Mouse (Mus musculus) bone marrow, adult 2 months (tissue): ENCODE measurements around the gene Myrf. TPM values are rescaled to one million over a fixed set of nuclear protein-coding genes. Genes with fewer than 3 reads are reported as not detected.

Source experiments
- H3K27ac ChIP-seq: fragments of 200-500 bp; 2 replicates; pipeline ENCODE4 v1.5.1; 2012; ENCODE audit warnings: low read depth, mild to moderate bottlenecking, control low read depth, inconsistent platforms, low read length; ENCODE audit not compliant: control insufficient read depth, poor library complexity, insufficient read depth
- H3K4me1 ChIP-seq: fragments of 200-500 bp; 2 replicates; pipeline ENCODE4 v1.6.1; 2011; ENCODE audit warnings: low read length; ENCODE audit not compliant: control insufficient read depth, insufficient read depth
- H3K4me3 ChIP-seq: fragments of 200-500 bp; replicated peaks from 2 replicates; pipeline ENCODE3; 2011; ENCODE audit warnings: mild to moderate bottlenecking, low read depth, low read length, control low read depth; ENCODE audit not compliant: control insufficient read depth
- CTCF ChIP-seq: fragments of 200-500 bp; IDR thresholded peaks from 2 replicates; pipeline ENCODE4 v1.5.1; 2011; ENCODE audit warnings: low read length, control low read depth; ENCODE audit not compliant: control insufficient read depth, insufficient read depth
- POLR2A ChIP-seq: fragments of 200-500 bp; IDR thresholded peaks from 2 replicates; pipeline ENCODE4 v1.6.1; 2011; ENCODE audit warnings: low read depth, mild to moderate bottlenecking, control low read depth, low read length, borderline replicate concordance; ENCODE audit not compliant: control insufficient read depth
- WGBS: fragments of 180-500 bp; shearing (Covaris S2); methylation state at CpG from one replicate; pipeline ENCODE4 v1.1.7; 2018; 5-methylcytosine and 5-hydroxymethylcytosine counted together
- polyA plus RNA-seq: library from polyadenylated mRNA; stranded (reverse); fragments of >200 nt; gene quantifications from 2 replicates; pipeline ENCODE4 v1.2.4, GENCODE M21; 2011; ENCODE audit warnings: low replicate concordance; ENCODE audit not compliant: missing spikeins, insufficient read depth, insufficient read length

Gene Myrf
- polyA plus RNA-seq, 1 experiment, result 0.35 TPM

- H3K4me1 ChIP-seq, result no peaks in the 10 kb centered on the region
- no peak overlapping the region for H3K4me3 ChIP-seq
- TF ChIP-seq CTCF (no peak), POLR2A (no peak)
- no peak overlapping the region for H3K27ac ChIP-seq
- WGBS, result 65% methylated on average over 4 of the region's 4 CpGs
Observed at GRCm38 (mm10) chr19:10225767-10226166, 14.8 kb downstream of the Myrf start.

DNA sequence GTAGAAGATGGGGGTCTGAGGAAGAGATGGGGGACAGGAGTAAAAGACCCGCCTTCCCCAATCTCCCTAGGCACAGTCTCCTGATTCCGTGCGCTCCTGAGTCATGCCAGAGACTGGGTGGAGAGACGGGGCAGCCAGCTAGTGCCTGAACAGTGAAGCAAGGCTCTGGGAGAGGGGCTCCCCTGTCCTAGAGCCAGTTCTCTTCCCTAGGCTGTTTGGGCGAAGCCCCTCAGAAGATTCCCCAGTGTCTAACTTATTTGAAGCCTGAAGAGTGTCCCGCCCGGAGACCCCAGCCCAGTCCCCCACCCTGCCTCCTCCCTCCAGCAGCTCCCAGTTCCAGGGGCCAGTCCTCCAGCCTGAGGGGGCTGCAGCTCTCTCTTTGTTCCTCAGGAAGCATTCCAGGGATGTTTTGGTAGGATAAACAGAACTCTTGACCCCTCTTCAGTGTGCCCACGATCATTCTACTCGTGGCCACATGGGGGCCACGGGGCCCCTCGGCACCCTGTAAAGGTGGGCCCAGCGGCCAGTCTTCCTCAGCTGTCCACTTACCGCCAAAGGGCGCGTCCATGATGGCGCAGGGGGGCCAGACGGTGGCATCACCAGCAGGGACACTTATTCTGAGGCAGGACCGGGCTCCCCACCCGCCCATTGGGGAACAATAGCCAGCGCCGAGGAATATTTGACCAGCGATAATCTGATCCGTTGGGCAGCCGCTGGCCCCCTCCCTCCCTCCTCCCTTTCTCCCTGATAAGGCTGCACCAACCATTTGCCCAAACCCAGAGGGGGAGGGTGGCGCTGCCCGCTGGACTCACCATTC, 15.7 kb downstream of the Myrf start:
- TF ChIP-seq CTCF (no peak), POLR2A (no peak)
- 77% methylated on average over 26 of the region's 26 CpGs for WGBS
- Histone ChIP-seq H3K4me1 (no peaks in the 10 kb centered on the region), H3K4me3 (no peak overlapping the region), H3K27ac (no peak overlapping the region)

DNA sequence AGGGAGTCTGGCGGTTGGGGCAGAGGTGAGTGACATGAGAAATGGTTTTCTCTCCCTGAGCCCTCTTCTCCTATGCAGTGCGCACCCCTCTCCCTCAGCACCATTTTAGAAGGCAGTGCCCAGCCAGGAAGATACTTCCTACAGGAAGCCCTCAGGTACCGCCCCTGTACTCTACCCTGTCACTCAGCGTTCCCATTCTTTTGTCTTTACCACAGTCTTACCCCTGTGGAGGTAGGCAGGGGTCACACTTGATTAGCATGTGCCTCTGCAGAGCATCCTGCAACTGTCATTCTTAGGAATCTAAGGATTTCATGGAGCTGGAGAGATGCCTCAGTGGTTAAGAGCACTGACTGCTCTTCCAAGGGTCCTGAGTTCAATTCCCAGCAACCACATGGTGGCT, 17.0 kb downstream of the Myrf start:
- Histone ChIP-seq H3K4me1 (no peaks in the 10 kb centered on the region), H3K27ac (no peak overlapping the region), H3K4me3 (no peak overlapping the region)
- WGBS, result 36% methylated on average over 4 of the region's 4 CpGs
- TF ChIP-seq POLR2A (no peak), CTCF (no peak)

- 45% methylated on average over 8 of the region's 8 CpGs for WGBS
- Histone ChIP-seq H3K27ac (no peak overlapping the region), H3K4me1 (no peaks in the 10 kb centered on the region), H3K4me3 (no peak overlapping the region)
- TF ChIP-seq CTCF, result no peak
Observed at GRCm38 (mm10) chr19:10222656-10223055, 17.9 kb downstream of the Myrf start.

DNA sequence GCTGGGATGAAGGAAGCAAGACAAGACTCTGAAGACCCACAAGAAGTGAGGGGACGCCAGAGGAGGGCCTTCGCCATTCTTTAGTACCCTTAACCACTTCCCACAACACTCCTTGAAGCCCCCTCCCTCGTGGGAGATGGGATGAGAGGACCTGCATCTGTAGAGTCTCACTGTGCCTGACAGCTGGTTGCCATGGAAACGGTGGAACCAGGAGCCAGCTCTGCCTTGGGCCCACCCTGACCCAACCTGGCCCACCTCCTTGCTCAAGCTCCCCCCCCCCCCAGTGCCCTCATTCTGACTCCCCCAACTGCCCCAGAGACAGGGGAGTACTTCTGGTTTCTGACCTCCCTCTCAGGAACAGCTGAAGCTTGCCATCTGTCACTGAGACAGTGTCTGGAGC, 19.0 kb downstream of the Myrf start:
- TF ChIP-seq POLR2A (no peak), CTCF (no peak)
- H3K27ac ChIP-seq, result no peak overlapping the region
- no peaks in the 10 kb centered on the region for H3K4me1 ChIP-seq
- no peak overlapping the region for H3K4me3 ChIP-seq
- 60% methylated on average over 4 of the region's 4 CpGs for WGBS

- Histone ChIP-seq H3K4me1 (no peaks in the 10 kb centered on the region), H3K4me3 (no peak overlapping the region), H3K27ac (no peak overlapping the region)
- TF ChIP-seq POLR2A (no peak), CTCF (no peak)
- 84% methylated on average over 6 of the region's 6 CpGs for WGBS
Observed at GRCm38 (mm10) chr19:10219593-10219992, 21.0 kb downstream of the Myrf start.

- WGBS, result 34% methylated on average over 3 of the region's 3 CpGs
- TF ChIP-seq POLR2A, result no peak
- peak; percentile 43 for TF ChIP-seq CTCF
- H3K4me3 ChIP-seq, result no peak overlapping the region
Observed at GRCm38 (mm10) chr19:10219108-10219507, 21.4 kb downstream of the Myrf start.

GRCm38 (mm10) chr19:10216101-10216500, 24.4 kb downstream of the Myrf start:
- Histone ChIP-seq H3K4me3 (no peak overlapping the region), H3K4me1 (no peaks in the 10 kb centered on the region), H3K27ac (no peak overlapping the region)
- TF ChIP-seq POLR2A (no peak), CTCF (no peak)
- WGBS, result 64% methylated on average over 8 of the region's 8 CpGs

More at GRCm38 (mm10) chr19:10219108-10219507, 21.4 kb downstream of the Myrf start:
- Histone ChIP-seq H3K4me1 (no peaks in the 10 kb centered on the region), H3K27ac (no peak overlapping the region)

- Histone ChIP-seq H3K27ac (no peak overlapping the region), H3K4me1 (no peaks in the 10 kb centered on the region), H3K4me3 (no peak overlapping the region)
- 79% methylated on average over 10 of the region's 10 CpGs for WGBS
- TF ChIP-seq CTCF, result no peak
- no peak for TF ChIP-seq POLR2A
Observed at GRCm38 (mm10) chr19:10213796-10214471, 26.6 kb downstream of the Myrf start.
